Mouse (Mus musculus) cerebellum, postnatal 10 days (tissue): Measurements from ENCODE around the gene Egfl8.
A peak's percentile ranks its signal among the peaks of the same experiment; 100 is the strongest.

ENCODE experiments used
- DNase-seq, 2 experiments: peaks; one replicate each; pipeline ENCODE4 v3.0.0; 2021; ENCODE audit warnings: mixed read lengths in 2 of 2

Gene Egfl8

GRCm38 (mm10) chr17:34648141-34648890 is 32.5 kb upstream of the Egfl8 start:
- DNase-seq: no peak

DNA sequence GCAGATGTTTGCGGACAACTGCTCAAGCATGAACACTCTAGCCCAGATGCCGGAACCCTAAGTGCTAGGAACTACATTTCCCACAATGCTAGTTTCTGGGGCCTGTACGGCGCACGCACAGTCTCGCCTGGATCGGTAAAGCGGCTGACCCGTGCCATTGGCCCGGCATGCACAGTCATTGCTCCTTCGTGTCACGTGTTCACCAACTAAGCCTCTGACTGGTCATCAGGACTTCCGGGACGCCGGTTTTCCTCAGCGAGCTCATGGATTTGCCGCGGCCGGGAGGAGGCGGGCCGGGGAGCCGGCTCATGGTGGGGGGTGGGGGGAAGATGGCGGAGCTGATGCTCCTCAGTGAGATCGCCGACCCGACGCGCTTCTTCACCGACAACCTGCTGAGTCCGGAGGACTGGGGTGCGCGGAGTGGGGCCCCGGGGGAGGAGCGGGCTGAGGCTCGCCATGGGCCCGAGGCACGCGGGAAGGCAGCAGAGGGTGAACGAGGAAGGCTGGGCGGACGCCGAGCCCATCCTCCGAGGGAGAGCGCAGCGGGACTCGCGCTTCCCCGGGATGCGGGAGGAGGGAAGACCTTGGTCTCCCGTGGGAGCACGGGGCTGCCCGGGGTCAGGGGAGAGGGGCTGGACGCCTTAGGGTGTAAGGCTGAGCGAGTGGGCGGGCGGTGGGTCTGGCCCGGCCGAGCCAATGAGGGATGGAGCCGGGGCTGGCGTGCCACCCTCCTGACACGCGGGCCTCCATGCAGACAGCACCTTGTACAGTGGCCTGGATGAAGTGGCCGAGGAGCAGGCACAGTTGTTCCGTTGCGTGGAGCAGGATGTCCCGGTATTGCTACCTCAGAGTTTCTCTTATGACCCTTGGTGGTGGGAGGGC is 31.4 kb upstream of the Egfl8 start, which contains the start of gene Atf6b:
Gene Atf6b (plus strand): TSS at position 241 of the 882 bp plus-strand sequence.
- DNase-seq: peak; percentile 95 to 97

- peak; percentile 48 to 56 for DNase-seq
These were observed 30.2 kb upstream of the Egfl8 start for GRCm38 (mm10) chr17:34645831-34646511.

DNA sequence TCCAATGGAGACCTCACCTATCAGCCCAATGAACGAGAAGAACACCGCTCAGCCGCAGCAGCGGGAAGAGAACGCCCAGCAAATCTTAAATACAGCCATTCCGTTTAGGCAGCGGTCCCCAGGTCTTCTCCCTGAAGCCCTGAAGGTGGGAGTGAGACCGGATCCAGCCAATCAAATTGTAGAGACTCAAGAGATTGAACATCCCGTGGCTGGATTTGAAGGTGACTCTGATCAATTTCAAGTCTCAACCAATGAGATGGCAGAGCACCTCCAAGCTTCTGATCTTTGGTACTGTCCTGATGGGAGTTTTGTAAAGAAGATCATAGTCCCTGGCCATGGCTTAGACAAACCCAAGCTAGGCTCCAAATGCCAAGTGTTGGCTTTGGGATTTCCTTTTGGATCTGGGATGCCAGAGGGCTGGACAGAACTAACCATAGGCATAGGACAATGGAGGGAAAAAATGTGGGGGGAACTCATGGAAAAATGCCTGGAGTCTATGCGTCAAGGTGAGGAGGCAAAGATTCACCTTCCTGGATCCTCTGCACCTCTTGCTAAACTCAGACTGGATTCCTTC is 29.6 kb upstream of the Egfl8 start:
- no peak for DNase-seq

GRCm38 (mm10) chr17:34644608-34645007 is 28.8 kb upstream of the Egfl8 start, which contains the start of gene Fkbpl:
Gene Fkbpl, plus strand, starts transcription at chr17:34644764.
- DNase-seq: peak; percentile 97

DNA sequence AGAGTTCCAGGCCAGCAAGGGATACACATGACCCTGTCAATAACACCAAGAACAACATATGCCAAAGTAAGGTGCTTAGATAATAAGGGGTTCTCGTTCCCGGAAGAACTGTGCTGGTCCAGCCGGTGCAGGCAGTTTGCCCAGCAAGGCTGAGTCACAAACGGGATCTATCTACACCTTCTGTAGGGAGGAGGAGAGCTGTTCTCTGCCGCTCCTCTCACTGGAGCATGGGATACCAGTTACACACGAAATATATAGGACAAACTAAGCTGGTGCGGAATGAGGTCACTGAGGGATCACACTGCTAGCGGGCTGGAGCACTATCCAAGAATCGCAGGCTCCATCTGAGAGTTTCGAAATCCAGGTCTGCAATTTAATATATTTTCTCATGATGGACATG is 28.2 kb upstream of the Egfl8 start:
- DNase-seq: peak in 1 of 2 experiments; percentile 47

DNA sequence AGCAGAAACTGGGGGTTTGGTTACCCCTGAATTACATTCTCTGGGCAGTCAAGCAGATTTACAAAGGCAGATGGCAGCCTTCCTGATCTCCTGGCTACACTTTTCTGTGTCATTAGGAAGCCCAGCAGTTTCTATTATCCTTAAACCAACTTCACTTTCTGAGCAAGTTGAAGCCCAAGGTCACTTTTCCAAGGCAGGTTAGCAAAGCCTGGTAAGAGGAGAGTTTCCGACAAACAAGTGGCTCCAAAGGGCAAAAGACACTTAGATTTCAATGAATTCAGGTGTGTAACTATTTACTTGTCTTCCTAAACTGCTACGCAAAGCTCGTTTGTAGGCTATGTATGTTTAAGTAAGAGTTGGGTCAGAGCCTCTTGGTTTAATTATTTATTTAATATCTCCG is 27.6 kb upstream of the Egfl8 start:
- no peak for DNase-seq

DNA sequence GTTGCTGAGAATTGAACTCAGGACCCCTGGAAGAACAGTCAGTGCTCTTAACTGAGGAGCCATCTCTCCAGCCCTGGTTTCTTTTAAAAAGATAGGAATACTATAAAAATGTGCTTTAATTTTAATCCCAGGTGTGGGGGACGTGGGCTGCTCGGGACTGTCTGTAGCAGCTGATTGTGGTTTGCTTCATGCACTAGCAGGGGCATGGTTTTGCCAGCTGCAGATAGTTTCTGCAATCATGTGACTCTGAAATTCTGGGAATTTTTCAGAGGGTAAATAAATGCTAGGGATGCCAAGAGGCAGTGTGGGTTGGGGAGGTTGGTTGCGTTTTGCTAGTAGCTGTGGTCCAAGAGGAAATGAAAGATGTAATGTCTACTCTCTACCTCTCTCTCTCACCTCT is 26.2 kb upstream of the Egfl8 start:
- no peak for DNase-seq

GRCm38 (mm10) chr17:34640778-34641601 is 25.2 kb upstream of the Egfl8 start:
- DNase-seq: peak; percentile 81 to 88

GRCm38 (mm10) chr17:34639461-34640255 is 23.9 kb upstream of the Egfl8 start:
- peak in 1 of 2 experiments; percentile 49 for DNase-seq

DNA sequence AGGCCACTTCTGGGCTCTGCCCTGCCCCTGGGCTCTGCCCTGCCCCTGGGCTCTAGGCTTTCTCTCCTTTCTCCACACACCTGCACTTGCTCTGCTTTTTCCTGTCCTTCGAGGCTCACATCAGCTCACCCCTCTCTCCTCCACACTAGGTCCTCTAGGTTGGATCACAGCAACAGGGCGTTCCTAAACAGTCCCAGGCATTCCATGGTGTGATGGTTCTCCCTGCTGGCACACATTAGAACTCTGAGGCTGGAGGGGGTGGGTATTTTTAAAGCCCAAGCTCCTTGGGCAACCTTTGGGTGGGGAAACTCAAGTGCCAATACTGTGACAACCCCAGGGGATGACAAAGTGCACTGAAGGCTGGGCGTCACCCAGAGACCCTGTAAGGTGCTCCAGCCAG is 21.7 kb upstream of the Egfl8 start:
- no peak for DNase-seq

DNA sequence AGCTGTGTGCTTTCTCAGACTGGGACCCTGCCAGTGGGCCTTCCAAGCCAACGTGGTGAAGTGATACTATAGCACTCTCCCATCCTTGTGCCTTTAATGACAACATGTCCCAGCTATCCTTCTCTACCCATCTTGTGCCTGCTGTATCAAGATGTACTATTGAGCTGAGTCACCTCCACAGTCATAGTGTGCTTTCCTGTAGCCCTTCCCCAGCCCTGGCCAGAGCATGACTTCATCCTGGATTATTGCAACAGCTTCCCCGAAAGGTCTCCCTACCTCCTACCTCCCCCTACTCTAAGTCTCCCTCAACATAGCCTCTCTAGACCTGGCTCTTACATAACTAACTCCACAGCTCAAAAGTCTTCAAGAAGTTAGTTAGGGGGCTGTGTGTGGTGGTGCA is 19.9 kb upstream of the Egfl8 start:
- no peak for DNase-seq

DNA sequence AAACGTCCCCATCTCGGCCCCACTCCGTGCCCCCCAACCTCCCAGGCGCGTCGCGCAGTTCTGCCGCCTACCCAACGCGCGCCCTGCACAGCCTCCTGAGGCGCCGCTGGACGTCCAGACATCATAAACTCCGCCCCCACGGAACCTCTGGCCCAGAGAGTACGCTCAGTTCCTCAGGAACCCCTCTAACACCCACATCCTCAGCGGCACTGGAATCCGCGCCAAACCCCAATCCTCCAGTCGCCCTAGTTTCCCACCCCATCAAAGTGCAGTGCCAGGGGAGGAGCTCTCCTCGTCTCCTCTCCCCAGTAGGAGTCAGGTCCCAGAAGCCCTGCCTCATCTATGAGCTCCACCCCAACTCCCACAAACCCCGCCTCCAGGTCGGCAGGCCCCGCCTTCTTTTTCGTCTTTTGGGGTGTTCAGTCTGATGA is 16.5 kb upstream of the Egfl8 start:
- peak; percentile 74 to 78 for DNase-seq

DNA sequence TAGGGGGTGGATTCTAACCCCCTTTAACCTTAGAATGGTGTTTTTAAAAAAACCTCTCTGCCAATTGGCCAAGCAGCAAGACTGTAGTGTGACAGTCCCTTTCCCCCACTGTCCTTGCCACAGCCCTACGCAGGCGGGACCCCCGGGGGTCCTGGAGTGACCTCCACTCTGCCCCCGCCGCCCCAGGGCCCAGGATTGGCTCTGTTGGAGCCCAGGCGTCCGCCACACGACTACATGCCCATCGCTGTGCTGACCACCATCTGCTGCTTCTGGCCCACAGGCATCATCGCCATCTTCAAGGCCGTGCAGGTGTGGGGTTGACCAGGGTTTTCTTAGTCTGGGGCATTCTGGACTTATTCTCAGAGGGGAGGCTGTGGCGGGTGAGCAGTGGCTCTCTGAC is 15.9 kb upstream of the Egfl8 start:
- DNase-seq: peak; percentile 65 to 66

- DNase-seq: peak; percentile 71 to 78
These were observed 15.1 kb upstream of the Egfl8 start for GRCm38 (mm10) chr17:34630761-34631301.

- DNase-seq: peak; percentile 86
These were observed 14.2 kb upstream of the Egfl8 start for GRCm38 (mm10) chr17:34629796-34630603.

GRCm38 (mm10) chr17:34629221-34629751 is 13.5 kb upstream of the Egfl8 start, which contains the start of gene Prrt1:
Gene Prrt1, plus strand, starts transcription at chr17:34629533.
- DNase-seq: peak; percentile 72 to 74

DNA sequence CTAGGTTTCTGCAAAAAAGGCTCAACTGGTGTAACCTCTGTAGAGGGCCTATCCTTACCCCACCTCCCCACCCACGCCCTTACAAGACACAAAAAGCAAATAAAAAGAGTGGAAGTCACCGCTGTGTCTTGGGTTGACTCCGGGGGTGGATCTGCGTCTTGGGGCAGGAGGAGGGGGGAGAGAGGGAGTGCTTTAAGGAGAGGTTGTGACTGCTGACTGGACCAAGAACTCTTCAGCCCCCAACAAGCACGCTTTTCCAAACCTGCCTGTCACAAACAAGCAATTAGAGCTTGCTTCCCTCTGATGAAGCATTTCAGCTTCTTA is 12.8 kb upstream of the Egfl8 start:
- peak in 1 of 2 experiments; percentile 27 for DNase-seq

DNA sequence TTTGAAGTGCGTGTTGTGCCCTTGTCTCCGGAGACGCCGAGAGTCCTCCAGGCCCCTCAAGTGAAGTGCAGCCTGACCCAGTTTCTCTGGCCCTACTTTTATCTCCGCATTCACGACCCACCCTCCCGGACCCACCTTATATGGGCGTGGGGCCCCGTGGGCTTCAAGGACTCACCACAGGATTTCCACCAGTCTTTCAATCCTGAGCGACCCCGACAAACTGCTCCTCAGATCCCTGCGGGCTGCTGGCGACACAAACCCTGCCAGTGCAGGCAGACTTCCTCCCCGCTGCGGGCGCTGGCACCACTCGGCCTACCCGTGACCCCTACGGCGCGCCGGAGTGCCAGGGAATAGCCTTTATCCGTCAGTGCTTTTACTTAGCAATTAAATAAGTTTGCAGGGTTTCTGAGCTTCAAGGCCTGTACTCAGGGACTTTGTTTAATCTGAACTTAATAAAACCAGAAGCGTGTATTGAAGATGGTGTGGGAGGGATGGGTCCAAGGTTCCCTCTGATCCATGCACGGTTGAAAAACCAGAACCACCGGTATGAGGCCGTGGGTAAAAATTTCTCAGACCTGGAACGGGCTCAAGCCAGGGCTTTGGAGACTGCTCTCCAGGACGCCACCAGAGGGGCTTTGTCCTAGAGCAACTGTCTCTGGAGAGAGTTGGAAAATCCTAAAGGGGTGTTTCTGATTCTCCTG is 12.3 kb upstream of the Egfl8 start, which contains the start of gene Ppt2:
Gene Ppt2 (minus strand): TSS at position 568 of the 701 bp plus-strand sequence.
- peak; percentile 82 to 86 for DNase-seq
